Comparison of ENCODE assay signal across 2 mouse cellular contexts in the genomic region with DNA sequence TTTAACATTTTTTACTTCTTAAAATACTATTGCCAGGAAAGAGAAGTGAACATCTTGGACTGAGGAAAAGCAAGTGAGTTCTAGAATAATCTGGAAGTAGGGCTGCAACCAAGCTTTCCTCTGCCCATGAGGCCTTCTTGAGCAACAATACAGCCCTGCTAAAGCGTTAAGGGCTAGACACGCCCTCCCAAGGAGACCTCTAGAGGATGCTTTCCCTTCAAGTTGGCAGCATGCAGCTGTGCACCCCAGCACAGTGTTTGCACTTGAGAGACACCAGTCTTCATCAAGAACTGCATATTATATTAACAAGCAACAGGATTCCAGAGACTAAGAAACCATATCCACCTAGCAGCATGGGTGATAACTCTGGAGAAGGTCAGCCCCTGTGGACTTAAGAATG. TPM values are rescaled to one million over a fixed set of nuclear protein-coding genes. Genes with fewer than 3 reads are reported as not detected.
"Had no signal": no experiment of that assay in that cellular context is flagged by ENCODE, and none has a peak within 500 bp of the region (broad histone marks: within the 10 kb centered on the region; RNA-seq: fewer than 3 reads in every experiment).

No protein-coding gene starts in this region.

RNA-seq across cellular contexts. Expression of gene Prkd1, which starts 22.8 kb away (rescaled TPM):
- total RNA-seq: megakaryocyte-erythroid progenitor cell, adult 5-6 weeks; monocyte, adult 5-6 weeks had no signal
